Mouse (Mus musculus) liver, adult 2 months (tissue): ENCODE measurements around the gene Gm5134.

Experiments used
- CTCF ChIP-seq: fragments of 200-500 bp; IDR thresholded peaks from 2 replicates; pipeline ENCODE4 v1.5.1; 2011; ENCODE audit warnings: low read depth, low read length, control low read depth
- POLR2A ChIP-seq: fragments of 200-500 bp; IDR thresholded peaks from 2 replicates; pipeline ENCODE4 v1.6.1; 2011; ENCODE audit warnings: low read length, control low read depth; ENCODE audit not compliant: insufficient read depth; ENCODE audit errors: extremely low read depth

- TF ChIP-seq CTCF (no peak), POLR2A (no peak)
These were observed 21.4 kb upstream of the Gm5134 start, which contains the start of gene Chchd10 for GRCm38 (mm10) chr10:75932891-75933290.
